Mouse (Mus musculus) 416B (cell line): Measurements from ENCODE around the gene Lmbr1l.
"Not testable (repeated sequence)": the region's sequence is repeated elsewhere in the genome, so short reads cannot be mapped to it uniquely, and the experiment has no call there.

Source experiments
- DNase-seq: peaks from one replicate; pipeline ENCODE4 v3.0.0; 2011; ENCODE audit warnings: low read depth

The Lmbr1l gene

GRCm38 (mm10) chr15:98917538-98918498 lies at the start of gene Lmbr1l:
Gene Lmbr1l (minus strand): TSS chr15:98918231.
- peak; percentile 100 for DNase-seq

- no peak for DNase-seq
These were observed 41.5 kb upstream of the Lmbr1l start for GRCm38 (mm10) chr15:98959531-98959930.

GRCm38 (mm10) chr15:98958901-98959420 lies 40.9 kb upstream of the Lmbr1l start:
- DNase-seq = peak; percentile 58

GRCm38 (mm10) chr15:98957475-98957874 lies 39.4 kb upstream of the Lmbr1l start:
- DNase-seq = no peak

- DNase-seq = no peak
These were observed 38.0 kb upstream of the Lmbr1l start for GRCm38 (mm10) chr15:98956000-98956399.

- DNase-seq = no peak
These were observed 37.3 kb upstream of the Lmbr1l start for GRCm38 (mm10) chr15:98955324-98955723.

- DNase-seq = no peak
These were observed 36.6 kb upstream of the Lmbr1l start for GRCm38 (mm10) chr15:98954425-98955253.

- DNase-seq = peak; percentile 99
These were observed 35.6 kb upstream of the Lmbr1l start, which contains the start of the genes Gm49450 and Tuba1a for GRCm38 (mm10) chr15:98953401-98954356. Gene Gm49450 (minus strand): TSS chr15:98953551. Gene Tuba1a (minus strand): TSS chr15:98953703.

- DNase-seq = no peak
These were observed 34.8 kb upstream of the Lmbr1l start for GRCm38 (mm10) chr15:98952751-98953400.

GRCm38 (mm10) chr15:98952063-98952455 lies 34.0 kb upstream of the Lmbr1l start:
- no peak for DNase-seq

GRCm38 (mm10) chr15:98951122-98952062 lies 33.4 kb upstream of the Lmbr1l start:
- not testable (repeated sequence) for DNase-seq

GRCm38 (mm10) chr15:98949607-98949892 lies 31.5 kb upstream of the Lmbr1l start:
- DNase-seq = no peak

GRCm38 (mm10) chr15:98948857-98949606 lies 31.0 kb upstream of the Lmbr1l start:
- no peak for DNase-seq

GRCm38 (mm10) chr15:98948382-98948781 lies 30.4 kb upstream of the Lmbr1l start:
- no peak for DNase-seq

- DNase-seq = no peak
These were observed 29.9 kb upstream of the Lmbr1l start for GRCm38 (mm10) chr15:98947884-98948283.

GRCm38 (mm10) chr15:98943133-98943532 lies 25.1 kb upstream of the Lmbr1l start:
- no peak for DNase-seq

- DNase-seq = no peak
These were observed 24.1 kb upstream of the Lmbr1l start for GRCm38 (mm10) chr15:98942081-98942480.

GRCm38 (mm10) chr15:98941539-98941938 lies 23.5 kb upstream of the Lmbr1l start:
- DNase-seq = peak; percentile 58

GRCm38 (mm10) chr15:98940816-98941215 lies 22.8 kb upstream of the Lmbr1l start:
- DNase-seq = no peak
